Mouse (Mus musculus) mature B cell (primary cell): Measurements from ENCODE around the gene Tesc.

ENCODE experiments used
- in situ Hi-C: fragments of 300-500 bp; cut with MboI; formaldehyde crosslinking; loops from 2 replicates; pipeline ENCODE4 v1.14.3; 2019

Tesc gene

GRCm38 (mm10) chr5:118027698-118028190, at the start of gene Tesc:
TSS of gene Tesc (plus strand) at chr5:118027743.
- in situ Hi-C loops, result no loop called here

- in situ Hi-C loops, result no loop called here
Observed at GRCm38 (mm10) chr5:117978159-117978697, 49.3 kb upstream of the Tesc start.

- in situ Hi-C loops, result no loop called here
Observed at GRCm38 (mm10) chr5:117979082-117979481, 48.5 kb upstream of the Tesc start.

GRCm38 (mm10) chr5:117980921-117981320, 46.6 kb upstream of the Tesc start:
- in situ Hi-C loops, result no loop called here

- in situ Hi-C loops, result no loop called here
Observed at GRCm38 (mm10) chr5:117981943-117982342, 45.6 kb upstream of the Tesc start.

GRCm38 (mm10) chr5:117986327-117986726, 41.2 kb upstream of the Tesc start:
- in situ Hi-C loops, result no loop called here

GRCm38 (mm10) chr5:117987891-117988290, 39.7 kb upstream of the Tesc start:
- in situ Hi-C loops, result no loop called here

- in situ Hi-C loops, result no loop called here
Observed at GRCm38 (mm10) chr5:117988367-117988766, 39.2 kb upstream of the Tesc start.

- in situ Hi-C loops, result no loop called here
Observed at GRCm38 (mm10) chr5:117989773-117990172, 37.8 kb upstream of the Tesc start.

- in situ Hi-C loops, result no loop called here
Observed at GRCm38 (mm10) chr5:117990957-117991356, 36.6 kb upstream of the Tesc start.

- in situ Hi-C loops, result no loop called here
Observed at GRCm38 (mm10) chr5:117993550-117993949, 34.0 kb upstream of the Tesc start.

- in situ Hi-C loops, result no loop called here
Observed at GRCm38 (mm10) chr5:117995372-117995901, 32.1 kb upstream of the Tesc start.

- in situ Hi-C loops, result no loop called here
Observed at GRCm38 (mm10) chr5:117995911-117996310, 31.6 kb upstream of the Tesc start.

- in situ Hi-C loops, result no loop called here
Observed at GRCm38 (mm10) chr5:117996581-117996980, 31.0 kb upstream of the Tesc start.

- in situ Hi-C loops, result no loop called here
Observed at GRCm38 (mm10) chr5:117997434-117997970, 30.0 kb upstream of the Tesc start.

GRCm38 (mm10) chr5:117999061-117999460, 28.5 kb upstream of the Tesc start:
- in situ Hi-C loops, result no loop called here

GRCm38 (mm10) chr5:117999584-117999983, 28.0 kb upstream of the Tesc start:
- in situ Hi-C loops, result no loop called here

- in situ Hi-C loops, result no loop called here
Observed at GRCm38 (mm10) chr5:118002059-118002458, 25.5 kb upstream of the Tesc start.

- in situ Hi-C loops, result no loop called here
Observed at GRCm38 (mm10) chr5:118004619-118005018, 22.9 kb upstream of the Tesc start.

- in situ Hi-C loops, result no loop called here
Observed at GRCm38 (mm10) chr5:118005728-118006127, 21.8 kb upstream of the Tesc start.

- in situ Hi-C loops, result no loop called here
Observed at GRCm38 (mm10) chr5:118008344-118008743, 19.2 kb upstream of the Tesc start.

GRCm38 (mm10) chr5:118010872-118011271, 16.7 kb upstream of the Tesc start:
- in situ Hi-C loops, result no loop called here

GRCm38 (mm10) chr5:118011796-118012195, 15.7 kb upstream of the Tesc start:
- in situ Hi-C loops, result no loop called here

- in situ Hi-C loops, result no loop called here
Observed at GRCm38 (mm10) chr5:118015028-118015427, 12.5 kb upstream of the Tesc start.
